Mouse (Mus musculus): Measurements from ENCODE around the gene Cxcr5. TPM values are rescaled to one million over a fixed set of nuclear protein-coding genes. Genes with fewer than 3 reads are reported as not detected.

Gene Cxcr5
- not detected in 2 replicates for polyA plus RNA-seq (2016; fragmentation: Nextera tagmentation; extraction: Ambion mirVana)

GRCm38 (mm10) chr9:44561597-44561996 lies at the start of gene Cxcr5:
Cxcr5 (minus strand) TSS chr9:44561877.
- WGBS = 55% methylated on average over 4 of the region's 4 CpGs
- H3K36me3 ChIP-seq = no peaks in the 10 kb centered on the region
- no peak within 1 kb of the TSS for H3K4me3 ChIP-seq
- H3K27ac ChIP-seq (ENCODE audit: poor library complexity, severe bottlenecking) = no peak within 1 kb of the TSS
- ATAC-seq (ENCODE audit: insufficient number of reproducible peaks, low FRiP score) = no peak
- H3K4me2 ChIP-seq = no peak within 1 kb of the TSS
- H3K27me3 ChIP-seq (replicated peaks) = no peaks in the 10 kb centered on the region
- no peaks in the 10 kb centered on the region for H3K9me3 ChIP-seq (replicated peaks)
- no peaks in the 10 kb centered on the region; the same call in 1 of the 2 replicates for H3K4me1 ChIP-seq (replicated peaks)
- H3K9ac ChIP-seq = no peak within 1 kb of the TSS

GRCm38 (mm10) chr9:44610371-44610770 lies 48.7 kb upstream of the Cxcr5 start:
- no peaks in the 10 kb centered on the region for H3K9me3 ChIP-seq (replicated peaks)
- H3K4me3 ChIP-seq = no peak overlapping the region
- no peak for ATAC-seq (ENCODE audit: insufficient number of reproducible peaks, low FRiP score)
- H3K27ac ChIP-seq (ENCODE audit: poor library complexity, severe bottlenecking) = no peak overlapping the region
- peaks cover 17% of the 10 kb centered on the region for H3K4me1 ChIP-seq (replicated peaks)
- H3K27me3 ChIP-seq (replicated peaks) = no peaks in the 10 kb centered on the region
- 96% methylated on average over 25 of the region's 25 CpGs for WGBS
- peaks cover 72% of the 10 kb centered on the region for H3K36me3 ChIP-seq
- no peak overlapping the region for H3K4me2 ChIP-seq
- H3K9ac ChIP-seq = no peak overlapping the region

GRCm38 (mm10) chr9:44607306-44607705 lies 45.6 kb upstream of the Cxcr5 start:
- no peaks in the 10 kb centered on the region for H3K27me3 ChIP-seq (replicated peaks)
- peaks cover 42% of the 10 kb centered on the region for H3K36me3 ChIP-seq
- H3K4me1 ChIP-seq (replicated peaks) = peaks cover 23% of the 10 kb centered on the region
- no peak overlapping the region for H3K9ac ChIP-seq
- no peak for ATAC-seq (ENCODE audit: insufficient number of reproducible peaks, low FRiP score)
- H3K4me3 ChIP-seq = peak overlapping the region; percentile 16
- no peaks in the 10 kb centered on the region for H3K9me3 ChIP-seq (replicated peaks)
- no peak overlapping the region for H3K27ac ChIP-seq (ENCODE audit: poor library complexity, severe bottlenecking)
- peak overlapping the region; percentile 55 for H3K4me2 ChIP-seq
- 47% methylated on average over 4 of the region's 4 CpGs for WGBS

- Histone ChIP-seq H3K4me2 (no peak overlapping the region), H3K27ac (ENCODE audit: poor library complexity, severe bottlenecking) (no peak overlapping the region), H3K4me3 (no peak overlapping the region), H3K9me3 (replicated peaks) (no peaks in the 10 kb centered on the region), H3K27me3 (replicated peaks) (no peaks in the 10 kb centered on the region), H3K36me3 (peaks cover 37% of the 10 kb centered on the region), H3K4me1 (replicated peaks) (peaks cover 23% of the 10 kb centered on the region), H3K9ac (no peak overlapping the region)
- ATAC-seq (ENCODE audit: insufficient number of reproducible peaks, low FRiP score) = no peak
- WGBS = 51% methylated on average over 4 of the region's 4 CpGs
Observed at GRCm38 (mm10) chr9:44606646-44607045, 45.0 kb upstream of the Cxcr5 start.

- Histone ChIP-seq H3K36me3 (peaks cover 32% of the 10 kb centered on the region), H3K9ac (peak overlapping the region; percentile 100), H3K4me2 (peak overlapping the region; percentile 76), H3K9me3 (replicated peaks) (no peaks in the 10 kb centered on the region), H3K4me3 (peak overlapping the region; percentile 96), H3K27me3 (replicated peaks) (no peaks in the 10 kb centered on the region), H3K4me1 (replicated peaks) (peaks cover 23% of the 10 kb centered on the region), H3K27ac (ENCODE audit: poor library complexity, severe bottlenecking) (peak overlapping the region; percentile 100)
- ATAC-seq (ENCODE audit: insufficient number of reproducible peaks, low FRiP score) = no peak
- WGBS = under 1% methylated on average over 13 of the region's 13 CpGs
Observed at GRCm38 (mm10) chr9:44605616-44606165, 44.0 kb upstream of the Cxcr5 start.

- no peaks in the 10 kb centered on the region for H3K27me3 ChIP-seq (replicated peaks)
- no peaks in the 10 kb centered on the region for H3K9me3 ChIP-seq (replicated peaks)
- peak within 1 kb of the TSS; percentile 96 for H3K4me3 ChIP-seq
- H3K4me1 ChIP-seq (replicated peaks) = peaks cover 27% of the 10 kb centered on the region
- peak within 1 kb of the TSS; percentile 100 for H3K9ac ChIP-seq
- H3K27ac ChIP-seq (ENCODE audit: poor library complexity, severe bottlenecking) = peak within 1 kb of the TSS; percentile 100
- H3K36me3 ChIP-seq = peaks cover 27% of the 10 kb centered on the region
- under 1% methylated on average over 62 of the region's 80 CpGs for WGBS
- H3K4me2 ChIP-seq = peak within 1 kb of the TSS; percentile 87
- ATAC-seq (ENCODE audit: insufficient number of reproducible peaks, low FRiP score) = peak; percentile 69
Observed at GRCm38 (mm10) chr9:44604779-44605615, 43.3 kb upstream of the Cxcr5 start, which contains the start of gene Ddx6. Ddx6 (plus strand) TSS chr9:44604892.

- Histone ChIP-seq H3K36me3 (peaks cover 24% of the 10 kb centered on the region), H3K9ac (peak overlapping the region; percentile 100), H3K27me3 (replicated peaks) (no peaks in the 10 kb centered on the region), H3K4me3 (peak overlapping the region; percentile 96), H3K4me1 (replicated peaks) (peaks cover 34% of the 10 kb centered on the region), H3K27ac (ENCODE audit: poor library complexity, severe bottlenecking) (peak overlapping the region; percentile 100), H3K9me3 (replicated peaks) (no peaks in the 10 kb centered on the region), H3K4me2 (peak overlapping the region; percentile 87)
- peak; percentile 75 for ATAC-seq (ENCODE audit: insufficient number of reproducible peaks, low FRiP score)
- under 1% methylated on average over 53 of the region's 65 CpGs for WGBS
Observed at GRCm38 (mm10) chr9:44604290-44604778, 42.7 kb upstream of the Cxcr5 start.

GRCm38 (mm10) chr9:44603454-44604289 lies 42.0 kb upstream of the Cxcr5 start:
- Histone ChIP-seq H3K4me2 (peak overlapping the region; percentile 87), H3K27ac (ENCODE audit: poor library complexity, severe bottlenecking) (peak overlapping the region; percentile 100), H3K36me3 (peaks cover 18% of the 10 kb centered on the region), H3K4me3 (peak overlapping the region; percentile 96), H3K9me3 (replicated peaks) (no peaks in the 10 kb centered on the region), H3K9ac (peak overlapping the region; percentile 100), H3K27me3 (replicated peaks) (no peaks in the 10 kb centered on the region), H3K4me1 (replicated peaks) (peaks cover 40% of the 10 kb centered on the region)
- peak; percentile 75 for ATAC-seq (ENCODE audit: insufficient number of reproducible peaks, low FRiP score)
- WGBS = under 1% methylated on average over 38 of the region's 38 CpGs

GRCm38 (mm10) chr9:44602766-44603165 lies 41.1 kb upstream of the Cxcr5 start:
- Histone ChIP-seq H3K9ac (peak overlapping the region; percentile 100), H3K4me2 (peak overlapping the region; percentile 87), H3K36me3 (peaks cover 10% of the 10 kb centered on the region), H3K9me3 (replicated peaks) (no peaks in the 10 kb centered on the region), H3K4me1 (replicated peaks) (peaks cover 40% of the 10 kb centered on the region), H3K27ac (ENCODE audit: poor library complexity, severe bottlenecking) (peak overlapping the region; percentile 100), H3K4me3 (peak overlapping the region; percentile 96), H3K27me3 (replicated peaks) (no peaks in the 10 kb centered on the region)
- no peak for ATAC-seq (ENCODE audit: insufficient number of reproducible peaks, low FRiP score)
- 74% methylated on average over 6 of the region's 6 CpGs for WGBS

GRCm38 (mm10) chr9:44600801-44601200 lies 39.1 kb upstream of the Cxcr5 start:
- no peaks in the 10 kb centered on the region for H3K27me3 ChIP-seq (replicated peaks)
- peaks cover 36% of the 10 kb centered on the region for H3K4me1 ChIP-seq (replicated peaks)
- no peak overlapping the region for H3K27ac ChIP-seq (ENCODE audit: poor library complexity, severe bottlenecking)
- 80% methylated on average over 6 of the region's 6 CpGs for WGBS
- no peak for ATAC-seq (ENCODE audit: insufficient number of reproducible peaks, low FRiP score)
- H3K36me3 ChIP-seq = peaks cover 2% of the 10 kb centered on the region; the same call in 1 of the 2 replicates
- H3K4me2 ChIP-seq = no peak overlapping the region
- H3K9ac ChIP-seq = no peak overlapping the region
- no peak overlapping the region for H3K4me3 ChIP-seq
- H3K9me3 ChIP-seq (replicated peaks) = no peaks in the 10 kb centered on the region
